Mouse (Mus musculus) Muller cell, postnatal 12 days (primary cell): ENCODE data around the gene Ppp5c.

Source experiments
- DNase-seq: peaks from one replicate; pipeline ENCODE4 v3.0.0-alpha.2; 2015; ENCODE audit errors: inconsistent ontology term

The Ppp5c gene

DNA sequence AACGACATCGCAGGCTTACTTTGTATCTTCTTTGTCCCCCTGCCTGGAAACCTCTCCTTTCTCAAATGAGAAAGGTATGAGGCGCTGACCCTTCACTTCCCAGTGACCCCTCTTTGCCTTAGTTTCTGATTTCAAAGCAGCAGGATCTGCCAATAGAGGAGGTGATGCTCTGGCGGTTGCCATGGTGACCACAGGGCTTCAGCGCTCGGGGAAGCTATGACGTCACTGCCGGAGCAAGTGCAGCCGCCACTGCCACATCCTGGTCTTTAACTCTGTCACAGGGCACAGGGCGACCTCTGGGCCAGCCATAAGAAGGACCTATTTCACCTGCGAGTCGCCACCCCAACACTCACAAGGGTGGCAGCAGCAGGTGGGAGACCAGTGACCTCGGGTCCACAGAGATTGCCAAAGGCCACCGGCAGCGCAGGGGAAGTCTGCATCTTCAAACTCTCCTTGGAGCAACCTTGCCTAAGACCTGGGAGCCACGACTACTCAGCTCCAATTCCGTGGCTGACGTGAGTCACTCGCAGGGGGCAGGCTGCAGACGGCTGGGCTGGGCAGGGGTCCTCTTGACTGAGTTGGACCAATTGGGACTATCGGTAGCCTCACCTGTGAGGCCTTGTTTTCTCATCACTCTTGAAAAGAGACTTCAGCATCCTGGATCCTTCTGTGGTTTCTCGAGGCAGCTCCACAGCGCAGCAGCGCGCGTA is 44.7 kb downstream of the Ppp5c start, which contains the start of gene Gm42372:
TSS of gene Gm42372 (plus strand) at position 228 of the 710 bp plus-strand sequence.
- DNase-seq: peak; percentile 68

DNA sequence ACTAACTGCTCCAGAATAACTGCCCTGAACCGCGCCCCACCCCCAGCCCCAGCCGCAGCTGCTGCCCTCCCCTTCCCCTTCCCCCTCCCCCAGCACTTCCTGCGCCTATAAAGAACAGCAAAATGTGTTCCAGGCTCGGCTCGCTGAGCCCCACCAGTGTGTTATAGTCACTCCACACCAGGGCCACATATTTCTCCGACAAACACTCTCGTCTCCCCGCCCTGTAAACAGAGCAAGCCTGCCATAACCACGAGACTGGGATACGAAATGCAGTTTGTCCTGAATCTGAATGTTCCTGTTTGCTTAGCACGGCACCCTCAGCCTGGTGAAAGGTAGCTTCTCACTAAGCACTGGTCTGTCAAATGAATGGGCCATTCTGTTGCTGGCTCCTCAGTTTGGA is 47.4 kb downstream of the Ppp5c start:
- DNase-seq: peak; percentile 74

DNA sequence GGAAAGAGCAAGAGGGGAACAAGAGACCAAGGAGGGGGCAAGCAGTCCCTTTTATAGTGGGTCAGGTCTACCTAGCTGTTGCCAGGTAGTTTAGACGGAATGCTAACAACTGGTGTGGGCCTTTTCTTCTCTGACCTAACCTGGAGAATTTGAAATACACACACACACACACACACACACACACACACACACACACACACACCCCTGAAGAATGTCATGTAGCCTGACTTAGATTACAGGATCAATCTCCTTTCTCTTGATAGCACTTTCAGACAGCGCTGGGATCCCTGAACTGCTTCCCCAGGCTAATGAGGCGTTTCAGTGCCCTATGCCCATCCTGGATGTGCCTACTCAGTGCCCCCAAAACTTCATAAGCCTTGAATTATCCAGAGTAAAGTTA is 49.1 kb downstream of the Ppp5c start:
- no peak for DNase-seq

DNA sequence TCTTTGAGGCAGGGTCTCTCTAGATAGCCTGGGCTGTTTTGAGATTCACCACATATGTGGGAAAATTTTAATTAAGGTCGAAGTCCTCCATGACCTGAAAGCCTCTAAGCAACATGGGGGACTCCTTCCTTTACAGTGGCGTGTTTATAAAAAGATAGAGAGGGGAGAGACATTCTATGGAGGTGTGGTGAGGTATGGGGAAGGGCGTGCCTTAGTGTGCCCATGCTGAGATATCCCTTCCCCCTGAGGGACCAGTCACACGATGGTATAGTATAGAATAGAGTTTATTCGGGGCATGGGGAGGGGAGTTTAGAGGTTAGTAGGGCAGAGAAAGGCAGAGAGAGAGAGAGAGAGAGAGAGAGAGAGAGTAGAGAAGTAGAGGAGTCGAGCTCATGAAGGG is 49.6 kb downstream of the Ppp5c start:
- DNase-seq: no peak

DNA sequence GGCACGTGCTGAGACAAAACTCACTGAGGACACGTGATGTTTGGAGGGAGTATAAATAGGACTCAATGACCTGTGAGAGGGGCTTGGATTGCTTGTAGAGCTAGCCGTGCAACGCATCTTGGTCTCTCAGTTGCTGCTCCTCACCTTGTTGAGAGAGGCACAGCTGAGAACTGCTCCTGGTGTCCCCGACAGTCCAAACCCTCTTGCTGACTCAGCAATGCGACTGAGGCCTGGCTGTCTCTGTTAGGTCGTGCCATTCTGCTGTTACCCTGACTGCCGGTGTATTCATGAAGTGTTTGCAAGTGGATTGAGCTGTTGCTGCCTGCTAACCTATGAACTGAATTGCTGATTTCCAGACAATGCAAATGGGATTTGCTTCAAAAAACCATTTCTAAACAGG is 51.4 kb downstream of the Ppp5c start:
- no peak for DNase-seq

DNA sequence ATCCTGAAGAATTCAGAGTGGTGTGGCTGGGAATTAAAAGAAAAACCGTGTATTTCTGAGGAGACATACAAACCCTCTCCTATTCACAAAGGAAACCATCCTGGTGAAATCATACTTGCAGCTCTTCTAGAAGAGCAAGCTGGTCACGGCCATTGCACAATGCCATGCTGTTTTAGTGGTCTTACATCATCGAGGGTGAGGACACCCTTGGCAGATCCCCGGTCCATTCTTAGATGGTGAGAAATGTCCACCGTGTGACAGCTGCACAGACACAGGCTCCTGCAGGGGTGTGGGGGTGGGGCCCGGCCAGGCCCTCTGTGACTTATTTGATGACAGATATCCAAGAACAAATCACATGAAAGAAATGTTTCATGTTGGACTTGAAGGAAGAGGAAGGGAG is 53.7 kb downstream of the Ppp5c start:
- DNase-seq: peak; percentile 65

DNA sequence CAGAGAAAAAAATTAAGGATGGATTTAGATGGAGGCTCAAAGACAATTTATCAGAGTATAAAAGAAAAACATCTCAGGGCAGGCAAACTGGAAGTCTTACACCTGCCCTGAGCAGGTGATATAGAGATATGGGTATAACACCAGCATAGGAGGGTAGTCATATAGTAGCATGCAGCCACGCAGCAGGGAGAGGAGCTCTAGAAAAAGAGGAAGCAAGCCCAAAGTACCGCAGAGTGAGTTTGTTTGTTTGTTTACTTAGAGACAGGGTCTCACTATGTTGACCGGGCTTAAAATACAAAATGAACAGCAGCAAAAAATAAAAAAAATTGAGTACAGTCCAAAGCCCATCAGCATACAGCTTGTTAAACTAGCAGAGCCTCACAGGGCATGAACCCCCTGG is 56.6 kb downstream of the Ppp5c start:
- DNase-seq: no peak

DNA sequence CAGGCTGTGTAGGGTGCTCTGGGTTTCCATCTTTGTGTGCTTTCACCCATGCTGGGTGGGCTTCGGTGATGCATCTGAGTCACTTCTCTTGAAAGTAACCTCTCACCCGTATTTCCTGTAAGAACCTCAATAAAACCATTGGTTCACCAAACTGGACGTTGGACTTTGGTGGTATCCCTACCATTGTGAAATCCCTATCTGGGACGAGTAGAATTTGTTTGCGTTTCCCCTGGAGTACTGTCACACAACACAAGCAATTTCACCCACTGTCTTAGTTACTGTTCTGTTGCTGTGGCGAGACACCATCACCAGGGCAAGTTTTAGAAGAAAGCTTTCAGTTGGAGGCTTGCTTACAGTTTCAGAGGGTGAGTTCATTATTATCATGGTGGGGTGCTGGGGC is 59.3 kb downstream of the Ppp5c start:
- no peak for DNase-seq

DNA sequence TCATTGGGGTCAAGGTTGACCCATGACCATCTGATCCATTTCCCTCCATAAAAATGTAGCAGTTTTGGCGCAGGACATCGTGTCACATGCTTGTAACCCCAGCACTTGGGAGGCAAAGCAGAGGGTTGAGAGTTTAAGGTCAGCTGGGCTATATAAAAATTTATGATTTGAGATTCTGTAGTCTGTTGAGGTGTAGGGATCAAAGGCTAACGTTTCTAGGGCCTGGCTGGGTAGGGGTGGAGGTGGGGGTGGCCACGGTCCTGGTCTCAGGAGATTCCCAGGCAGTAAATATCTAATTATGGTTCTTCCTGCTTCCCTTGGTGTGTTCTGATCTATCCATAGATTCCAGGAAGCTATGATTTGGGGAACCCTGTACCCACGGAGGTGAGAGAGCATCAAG is 66.0 kb downstream of the Ppp5c start:
- DNase-seq: no peak

DNA sequence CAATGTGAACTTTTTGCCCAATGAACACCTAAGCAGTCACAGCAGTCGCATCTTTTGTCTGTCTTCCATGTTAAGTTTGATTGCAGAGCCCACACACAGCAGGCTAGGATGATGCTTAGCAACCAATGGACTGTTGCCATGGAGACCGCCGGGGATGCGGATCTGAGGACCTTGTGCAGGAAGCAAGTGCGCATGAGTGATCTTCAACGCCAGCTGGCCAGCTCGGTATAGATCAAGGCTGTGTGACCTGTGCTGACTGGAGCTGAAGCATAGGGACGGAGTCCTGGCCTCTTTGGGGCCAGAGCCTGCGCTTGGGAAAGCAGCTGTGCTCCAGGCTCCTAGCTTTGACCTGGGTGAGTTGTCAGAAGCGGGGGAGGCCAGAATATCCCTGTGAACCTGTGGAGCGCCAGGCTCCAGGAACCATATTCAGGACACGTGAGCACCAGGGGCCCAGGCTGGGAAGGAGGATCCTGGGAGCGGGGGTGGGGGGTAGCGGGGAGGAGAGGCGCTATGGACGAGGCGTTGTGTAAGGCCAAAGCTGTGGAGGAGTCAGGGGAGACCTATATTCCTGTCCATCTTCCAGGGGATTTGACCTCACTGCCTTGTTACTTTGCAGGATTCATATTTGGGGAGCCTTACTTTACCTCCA is 68.1 kb downstream of the Ppp5c start, which contains the start of gene Pnmal1:
TSS of gene Pnmal1 (plus strand) at position 141 of the 649 bp plus-strand sequence.
- peak; percentile 51 for DNase-seq

DNA sequence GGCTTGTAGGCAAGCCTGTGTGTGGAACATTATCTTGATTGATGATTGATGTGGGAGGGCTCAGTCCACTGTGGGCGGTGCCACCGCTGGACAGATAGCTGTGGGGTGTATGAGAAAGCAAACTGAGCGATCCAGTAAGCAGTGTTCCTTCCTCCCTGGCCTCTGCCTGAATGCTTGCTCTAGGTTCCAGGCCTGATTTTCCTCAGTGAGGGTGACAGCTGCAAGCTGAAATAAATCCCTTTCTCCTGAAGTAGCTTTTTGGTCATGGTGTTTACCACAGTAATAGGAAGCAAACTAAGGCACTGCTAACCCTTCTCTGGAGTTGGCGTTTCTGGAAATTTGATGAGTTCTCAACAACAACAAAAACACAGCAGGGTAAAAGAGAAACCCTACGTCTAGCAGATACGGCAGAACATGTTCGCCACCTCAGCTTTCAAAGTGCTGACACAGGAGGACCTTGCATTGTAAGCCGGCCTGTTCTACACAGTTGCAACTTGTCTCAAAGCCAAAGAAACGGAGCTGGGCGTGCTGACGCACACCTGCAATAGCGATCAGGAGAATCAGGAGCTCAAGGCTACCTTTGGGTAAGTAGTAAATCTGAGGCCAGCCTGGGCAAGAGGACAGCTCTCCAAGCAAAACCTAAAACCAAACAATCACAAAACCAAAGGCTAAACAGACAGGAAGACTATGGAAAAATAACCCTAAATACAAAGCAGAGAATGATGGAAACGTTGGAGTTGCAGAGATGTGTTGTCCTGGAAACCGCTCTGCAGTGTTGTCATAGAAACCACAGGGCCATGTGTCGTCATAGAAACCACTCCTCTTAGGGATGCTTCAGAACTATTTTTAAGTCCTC is 71.1 kb downstream of the Ppp5c start:
- DNase-seq: no peak

DNA sequence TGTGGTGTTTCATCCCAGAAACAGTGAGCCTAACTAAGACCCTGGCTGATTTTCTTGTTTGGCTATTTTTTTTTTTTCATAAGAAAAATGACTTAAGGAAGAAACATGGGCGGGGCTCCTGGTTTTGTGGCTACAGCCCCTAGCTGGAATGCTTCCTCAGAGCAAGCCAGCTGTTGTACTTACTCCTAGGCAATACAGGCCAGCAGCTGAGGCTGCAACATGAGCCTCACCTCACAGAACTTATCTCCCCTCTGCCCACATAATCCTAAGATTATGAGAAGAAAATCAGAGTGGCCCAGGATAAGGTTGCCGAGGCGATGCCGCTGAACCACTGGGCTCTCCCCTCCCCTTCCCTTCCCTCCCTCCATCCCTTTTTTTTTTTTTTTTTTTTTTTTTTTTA is 72.0 kb downstream of the Ppp5c start:
- DNase-seq: no peak
